In the genomic region with DNA sequence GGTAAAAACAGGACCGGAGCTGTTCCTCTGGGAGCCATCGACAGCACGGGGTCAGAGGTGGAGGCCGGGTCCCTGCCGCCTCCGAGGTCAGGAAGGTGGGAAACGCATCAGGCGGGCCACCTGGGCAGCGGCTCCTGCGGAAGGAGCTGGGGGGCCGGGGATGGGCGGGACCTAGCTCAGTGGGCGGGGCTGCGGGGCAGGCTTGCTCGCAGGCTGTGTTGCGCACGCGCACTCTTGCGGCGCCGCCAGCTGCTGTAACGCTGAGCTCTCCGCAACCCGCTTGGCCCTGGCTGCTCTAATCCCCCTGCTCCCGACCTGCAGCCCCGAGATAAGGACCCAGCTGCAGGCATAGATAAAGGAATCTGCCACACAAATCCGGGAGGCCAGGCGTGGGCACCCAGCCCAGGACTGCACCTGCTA, we compare ENCODE assay signal across 8 mouse cellular contexts. TPM values are rescaled to one million over a fixed set of nuclear protein-coding genes. Genes with fewer than 3 reads are reported as not detected.
DNase-seq lines count a peak whose midpoint lies in the region; ATAC-seq and TF ChIP-seq lines count a peak whose summit lies in the region.

No protein-coding gene starts in this region.

- H3K4me1 ChIP-seq in erythroblast, embryonic 14.5 days (ENCODE audit: control insufficient read depth) = peaks cover 86% of the 10 kb centered on the region
- H3K4me1 ChIP-seq in heart, embryonic 13.5 days = peaks cover 45% of the 10 kb centered on the region
- H3K4me1 ChIP-seq in liver, embryonic 14.5 days (replicated peaks; ENCODE audit: control insufficient read depth in 2 of 2, insufficient read depth in 2 of 2, low read length in 1 of 2) = peaks cover 43 to 47% of the 10 kb centered on the region in 2 experiments
- H3K4me1 ChIP-seq in neural tube, embryonic 11.5 days (ENCODE audit: control insufficient read depth, insufficient read depth, low read length) = peaks cover 15% of the 10 kb centered on the region
- peaks cover 6% of the 10 kb centered on the region for H3K4me1 ChIP-seq in stomach, postnatal 0 days (replicated peaks; ENCODE audit: control insufficient read depth, insufficient read depth)

- DNase-seq in CD4-positive, CD25-positive, alpha-beta regulatory T cell, adult 2 months (ENCODE audit: low read depth, low spot score) = peak; percentile 97
- DNase-seq in brain, embryonic 18.5 days (ENCODE audit: low read depth, low spot score) = peak; percentile 72
- DNase-seq in kidney, postnatal 10 days = peak; percentile 97
- peak; percentile 93 to 94 (median 94) for DNase-seq in liver, embryonic 14.5 days (ENCODE audit: low read depth in 3 of 3, low spot score in 3 of 3)
- peak; percentile 92 for DNase-seq in neural tube, embryonic 11.5 days (ENCODE audit: low spot score)
- DNase-seq in stomach, postnatal 0 days (ENCODE audit: low spot score) = peak; percentile 92

- peaks cover 11% of the 10 kb centered on the region for H3K27me3 ChIP-seq in erythroblast, embryonic 14.5 days (ENCODE audit: control insufficient read depth)
- H3K27me3 ChIP-seq in heart, embryonic 13.5 days (replicated peaks) = peaks cover 33% of the 10 kb centered on the region
- peaks cover 6% of the 10 kb centered on the region for H3K27me3 ChIP-seq in liver, embryonic 14.5 days (ENCODE audit: control insufficient read depth, insufficient read depth, low read length)
- peaks cover 8% of the 10 kb centered on the region for H3K27me3 ChIP-seq in neural tube, embryonic 11.5 days (ENCODE audit: control insufficient read depth, insufficient read depth, low read length)
- H3K27me3 ChIP-seq in stomach, postnatal 0 days (ENCODE audit: control insufficient read depth, insufficient read depth, low read length) = no peaks in the 10 kb centered on the region

- 1% methylated on average over 28 of the region's 28 CpGs for WGBS in heart, embryonic 13.5 days
- 0% methylated on average over 23 of the region's 28 CpGs for WGBS in liver, embryonic 14.5 days (ENCODE audit: insufficient replicate concordance)
- under 1% methylated on average over 28 of the region's 28 CpGs for WGBS in neural tube, embryonic 11.5 days
- under 1% methylated on average over 27 of the region's 28 CpGs for WGBS in stomach, postnatal 0 days

- H3K9me3 ChIP-seq in erythroblast, embryonic 14.5 days (ENCODE audit: control insufficient read depth, low read length) = peaks cover 5% of the 10 kb centered on the region
- H3K9me3 ChIP-seq in heart, embryonic 13.5 days = peaks cover 8% of the 10 kb centered on the region; the same call in 1 of the 2 replicates
- no peaks in the 10 kb centered on the region for H3K9me3 ChIP-seq in liver, embryonic 14.5 days (ENCODE audit: control insufficient read depth, low read length)
- H3K9me3 ChIP-seq in neural tube, embryonic 11.5 days (ENCODE audit: control insufficient read depth, low read length) = no peaks in the 10 kb centered on the region
- H3K9me3 ChIP-seq in stomach, postnatal 0 days (ENCODE audit: control insufficient read depth, low read length) = no peaks in the 10 kb centered on the region

- peak overlapping the region; percentile 71 for H3K4me3 ChIP-seq in erythroblast, embryonic 14.5 days (replicated peaks)
- H3K4me3 ChIP-seq in heart, embryonic 13.5 days = peak overlapping the region; percentile 58
- peak overlapping the region; percentile 49 to 55 for H3K4me3 ChIP-seq in liver, embryonic 14.5 days (ENCODE audit: insufficient read depth in 1 of 2, low read depth in 2 of 2, low read length in 2 of 2)
- peak overlapping the region; percentile 40 for H3K4me3 ChIP-seq in neural tube, embryonic 11.5 days (ENCODE audit: low read depth, low read length)
- peak overlapping the region; percentile 43 for H3K4me3 ChIP-seq in stomach, postnatal 0 days (ENCODE audit: low read depth, low read length)

- TF ChIP-seq EP300 in liver, embryonic 14.5 days (IDR thresholded peaks at IDR 0.05; ENCODE audit: low read depth) = peak; percentile 95
- TF ChIP-seq EP300 in stomach, postnatal 0 days (optimal IDR thresholded peaks at IDR 0.05) = no peak

- peak overlapping the region; percentile 80 for H3K9ac ChIP-seq in heart, embryonic 13.5 days
- peak overlapping the region; percentile 65 for H3K9ac ChIP-seq in liver, embryonic 14.5 days (replicated peaks)
- peak overlapping the region; percentile 56 for H3K9ac ChIP-seq in neural tube, embryonic 11.5 days (ENCODE audit: low read length)
- H3K9ac ChIP-seq in stomach, postnatal 0 days (ENCODE audit: low read length) = peak overlapping the region; percentile 63

- TF ChIP-seq CTCF in liver, embryonic 14.5 days (IDR thresholded peaks at IDR 0.05; ENCODE audit: low read depth) = no peak
- TF ChIP-seq CTCF in stomach, postnatal 0 days (IDR thresholded peaks at IDR 0.05; ENCODE audit: low read depth) = no peak

- peak overlapping the region; percentile 92 for H3K4me2 ChIP-seq in heart, embryonic 13.5 days
- H3K4me2 ChIP-seq in liver, embryonic 14.5 days (ENCODE audit: low read depth) = peak overlapping the region; percentile 87
- peak overlapping the region; percentile 74 for H3K4me2 ChIP-seq in neural tube, embryonic 11.5 days (ENCODE audit: low read depth)
- H3K4me2 ChIP-seq in stomach, postnatal 0 days (replicated peaks; ENCODE audit: low read depth) = peak overlapping the region; percentile 76

- peak overlapping the region; percentile 90 for H3K27ac ChIP-seq in heart, embryonic 13.5 days (replicated peaks)
- peak overlapping the region; percentile 81 for H3K27ac ChIP-seq in liver, embryonic 14.5 days
- peak overlapping the region; percentile 80 for H3K27ac ChIP-seq in neural tube, embryonic 11.5 days (ENCODE audit: low read depth, low read length)
- peak overlapping the region; percentile 78 for H3K27ac ChIP-seq in stomach, postnatal 0 days (replicated peaks)

- peaks cover 12% of the 10 kb centered on the region for H3K36me3 ChIP-seq in erythroblast, embryonic 14.5 days (ENCODE audit: control insufficient read depth)
- peaks cover 8% of the 10 kb centered on the region for H3K36me3 ChIP-seq in heart, embryonic 13.5 days
- peaks cover 3% of the 10 kb centered on the region; the same call in 1 of the 2 replicates for H3K36me3 ChIP-seq in liver, embryonic 14.5 days (replicated peaks; ENCODE audit: control insufficient read depth, insufficient read depth, low read depth)
- peaks cover 4% of the 10 kb centered on the region for H3K36me3 ChIP-seq in neural tube, embryonic 11.5 days (ENCODE audit: control insufficient read depth, insufficient read depth, low read length)
- H3K36me3 ChIP-seq in stomach, postnatal 0 days (ENCODE audit: control insufficient read depth, insufficient read depth, low read length) = 0 out of 2 replicates have a peak, but pooled peaks cover 3% of the 10 kb centered on the region

- ATAC-seq in heart, embryonic 13.5 days (ENCODE audit: extremely low read depth, insufficient number of reproducible peaks, low FRiP score, low TSS enrichment) = peak; percentile 51
- ATAC-seq in liver, embryonic 14.5 days (ENCODE audit: insufficient read depth) = peak; percentile 71
- ATAC-seq in neural tube, embryonic 11.5 days (ENCODE audit: insufficient read depth, low FRiP score, low TSS enrichment) = peak; percentile 18
- ATAC-seq in stomach, postnatal 0 days (ENCODE audit: low FRiP score, low TSS enrichment) = peak; percentile 6; the same call in 1 of the 2 replicates

RNA-seq across cellular contexts. Expression of a gene that starts 2.6 kb away (rescaled TPM):
- polyA plus RNA-seq in erythroblast, embryonic 14.5 days (2012) = 2.7 and 3.2 TPM in 2 replicates
- 31.9 and 33.2 TPM in 2 replicates for polyA plus RNA-seq in heart, embryonic 13.5 days (2015; fragmentation: Nextera tagmentation; extraction: Ambion mirVana)
- 18.1 and 19.3 TPM in 2 replicates for polyA plus RNA-seq in liver, embryonic 14.5 days (2012; rRNA removed)
- polyA plus RNA-seq in liver, embryonic 14.5 days (2014; fragmentation: Nextera tagmentation; extraction: Ambion mirVana) = 9.5 and 10.8 TPM in 2 replicates
- polyA plus RNA-seq in neural tube, embryonic 11.5 days (2014; fragmentation: Nextera tagmentation; extraction: Ambion mirVana) = 36.6 and 42.3 TPM in 2 replicates
- polyA plus RNA-seq in stomach, postnatal 0 days (2015; fragmentation: Nextera tagmentation; extraction: Ambion mirVana) = 22.9 and 24.4 TPM in 2 replicates

RNA-seq across cellular contexts. Expression of a gene that starts 4.7 kb away (rescaled TPM):
- 1.4 and 2.2 TPM in 2 replicates for polyA plus RNA-seq in erythroblast, embryonic 14.5 days (2012)
- polyA plus RNA-seq in heart, embryonic 13.5 days (2015; fragmentation: Nextera tagmentation; extraction: Ambion mirVana) = 7.9 and 8.6 TPM in 2 replicates
- 1.0 and 1.6 TPM in 2 replicates for polyA plus RNA-seq in liver, embryonic 14.5 days (2012; rRNA removed)
- polyA plus RNA-seq in liver, embryonic 14.5 days (2014; fragmentation: Nextera tagmentation; extraction: Ambion mirVana) = 1.7 and 1.9 TPM in 2 replicates
- 5.8 and 6.3 TPM in 2 replicates for polyA plus RNA-seq in neural tube, embryonic 11.5 days (2014; fragmentation: Nextera tagmentation; extraction: Ambion mirVana)
- polyA plus RNA-seq in stomach, postnatal 0 days (2015; fragmentation: Nextera tagmentation; extraction: Ambion mirVana) = 32.4 and 37.9 TPM in 2 replicates

RNA-seq across cellular contexts. Expression of a gene that starts 8.0 kb away (rescaled TPM):
- polyA plus RNA-seq in erythroblast, embryonic 14.5 days (2012) = 0.66 and 0.78 TPM in 2 replicates
- polyA plus RNA-seq in heart, embryonic 13.5 days (2015; fragmentation: Nextera tagmentation; extraction: Ambion mirVana) = 0.78 and 1.0 TPM in 2 replicates
- polyA plus RNA-seq in liver, embryonic 14.5 days (2012; rRNA removed) = 1.2 and 1.3 TPM in 2 replicates
- 0.40 and 0.52 TPM in 2 replicates for polyA plus RNA-seq in liver, embryonic 14.5 days (2014; fragmentation: Nextera tagmentation; extraction: Ambion mirVana)
- 0.77 and 1.1 TPM in 2 replicates for polyA plus RNA-seq in neural tube, embryonic 11.5 days (2014; fragmentation: Nextera tagmentation; extraction: Ambion mirVana)
- polyA plus RNA-seq in stomach, postnatal 0 days (2015; fragmentation: Nextera tagmentation; extraction: Ambion mirVana) = 0.38 and 0.65 TPM in 2 replicates

RNA-seq across cellular contexts. Expression of a gene that starts 44.2 kb away (rescaled TPM):
- polyA plus RNA-seq in erythroblast, embryonic 14.5 days (2012) = 0.22 and 0.55 TPM in 2 replicates
- 12.7 and 13.3 TPM in 2 replicates for polyA plus RNA-seq in heart, embryonic 13.5 days (2015; fragmentation: Nextera tagmentation; extraction: Ambion mirVana)
- polyA plus RNA-seq in liver, embryonic 14.5 days (2012; rRNA removed) = 2.8 and 3.3 TPM in 2 replicates
- polyA plus RNA-seq in liver, embryonic 14.5 days (2014; fragmentation: Nextera tagmentation; extraction: Ambion mirVana) = 3.1 and 3.2 TPM in 2 replicates
- 17.3 and 17.6 TPM in 2 replicates for polyA plus RNA-seq in neural tube, embryonic 11.5 days (2014; fragmentation: Nextera tagmentation; extraction: Ambion mirVana)
- polyA plus RNA-seq in stomach, postnatal 0 days (2015; fragmentation: Nextera tagmentation; extraction: Ambion mirVana) = 19.0 and 22.8 TPM in 2 replicates

RNA-seq across cellular contexts. Expression of a gene that starts 44.4 kb away (rescaled TPM):
- polyA plus RNA-seq in erythroblast, embryonic 14.5 days (2012) = 70.5 and 83.1 TPM in 2 replicates
- polyA plus RNA-seq in heart, embryonic 13.5 days (2015; fragmentation: Nextera tagmentation; extraction: Ambion mirVana) = 783 and 886 TPM in 2 replicates
- polyA plus RNA-seq in liver, embryonic 14.5 days (2012; rRNA removed) = 119 and 215 TPM in 2 replicates
- polyA plus RNA-seq in liver, embryonic 14.5 days (2014; fragmentation: Nextera tagmentation; extraction: Ambion mirVana) = 276 and 284 TPM in 2 replicates
- 403 and 406 TPM in 2 replicates for polyA plus RNA-seq in neural tube, embryonic 11.5 days (2014; fragmentation: Nextera tagmentation; extraction: Ambion mirVana)
- polyA plus RNA-seq in stomach, postnatal 0 days (2015; fragmentation: Nextera tagmentation; extraction: Ambion mirVana) = 584 and 595 TPM in 2 replicates

Comparison
In these comparisons a context has a peak if more than half of its experiments do, and no peak if none do; other contexts are left out.
1. Peak in every context shown above with its lines: DNase-seq, ATAC-seq, H3K4me3 ChIP-seq and H3K27ac ChIP-seq.
2. ATAC-seq: peak in every context shown above with its lines; median percentile 71 in liver, embryonic 14.5 days; 51 in heart, embryonic 13.5 days; 18 in neural tube, embryonic 11.5 days; 6 in stomach, postnatal 0 days.